ENCODE assay signal across 14 mouse cellular contexts in the genomic region with DNA sequence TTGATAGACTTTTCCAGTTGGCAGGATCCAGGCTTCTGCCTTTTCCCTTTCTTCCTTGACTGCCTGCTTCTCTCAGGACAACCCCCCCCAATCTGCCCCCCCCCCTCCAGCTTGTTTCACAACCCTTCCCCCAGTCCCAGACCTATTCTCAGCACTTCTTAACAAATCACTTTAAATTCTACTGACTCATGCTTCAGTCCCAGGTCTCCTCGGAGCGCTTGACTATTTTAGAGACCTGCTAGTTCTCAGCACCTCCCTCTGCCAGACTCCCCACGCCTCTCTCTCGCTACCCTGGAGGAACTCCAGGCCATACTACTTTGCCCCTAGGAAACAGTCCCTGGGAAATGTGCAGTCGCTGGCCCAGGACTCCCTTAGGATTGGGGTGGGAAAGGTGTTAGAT.
DNase-seq lines count a peak whose midpoint lies in the region; ATAC-seq lines count a peak whose summit lies in the region.
"Had no signal": no experiment of that assay in that cellular context is flagged by ENCODE, and none has a peak within 500 bp of the region (broad histone marks: within the 10 kb centered on the region; RNA-seq: fewer than 3 reads in every experiment).

No protein-coding gene starts in this region.

- 36% methylated on average over 5 of the region's 5 CpGs for WGBS in hindbrain, embryonic 13.5 days

- no peak for DNase-seq in frontal cortex, postnatal 25 days (ENCODE audit: low spot score in 2 of 2)
- peak; percentile 31 to 50 for DNase-seq in left cerebral cortex, adult 18-20 months (ENCODE audit: low spot score in 2 of 2)
- no peak for DNase-seq in left cerebral cortex, adult 11 months (ENCODE audit: low spot score)
- peak; percentile 42 to 48 for DNase-seq in kidney, postnatal 36 days
- DNase-seq in spleen, adult 12 weeks (ENCODE audit: low spot score) = no peak
- DNase-seq: adrenal gland, postnatal 25 days; cerebellum, adult 9-10 months; lung, embryonic 14.5 days had no signal

- H3K9me3 ChIP-seq in hindbrain, embryonic 13.5 days = no peaks in the 10 kb centered on the region
- H3K9me3 ChIP-seq: embryonic facial prominence, embryonic 15.5 days; midbrain, embryonic 15.5 days had no signal

- 0 out of 2 replicates have a peak overlapping the region, but pooled peaks have one; percentile 32 for H3K27ac ChIP-seq in brown adipose tissue, adult 24 weeks (replicated peaks; ENCODE audit: low read depth, low read length)
- H3K27ac ChIP-seq in hindbrain, embryonic 13.5 days = no peak overlapping the region
- H3K27ac ChIP-seq: embryonic facial prominence, embryonic 15.5 days had no signal

- no peaks in the 10 kb centered on the region for H3K4me1 ChIP-seq in brown adipose tissue, adult 24 weeks (ENCODE audit: control insufficient read depth, insufficient read depth, insufficient read length, low read length)
- H3K4me1 ChIP-seq in hindbrain, embryonic 13.5 days (replicated peaks) = peaks cover 19% of the 10 kb centered on the region
- H3K4me1 ChIP-seq: embryonic facial prominence, embryonic 15.5 days had no signal

- peak; percentile 77 for ATAC-seq in frontal cortex, adult (ENCODE audit: low TSS enrichment)
- ATAC-seq in hindbrain, embryonic 13.5 days (ENCODE audit: low FRiP score) = no peak
- ATAC-seq: forebrain, embryonic 16.5 days; midbrain, embryonic 15.5 days had no signal

- H3K4me2 ChIP-seq in hindbrain, embryonic 13.5 days = no peak overlapping the region
- H3K4me2 ChIP-seq: embryonic facial prominence, embryonic 15.5 days; lung, embryonic 14.5 days; midbrain, embryonic 15.5 days had no signal

- H3K27me3 ChIP-seq in hindbrain, embryonic 13.5 days = no peaks in the 10 kb centered on the region
- H3K27me3 ChIP-seq: embryonic facial prominence, embryonic 15.5 days; midbrain, embryonic 15.5 days had no signal

- no peak overlapping the region for H3K4me3 ChIP-seq in brown adipose tissue, adult 24 weeks (ENCODE audit: insufficient read depth, low read depth, low read length)
- no peak overlapping the region for H3K4me3 ChIP-seq in hindbrain, embryonic 13.5 days
- H3K4me3 ChIP-seq: embryonic facial prominence, embryonic 15.5 days; midbrain, embryonic 15.5 days had no signal

- no peak overlapping the region for H3K9ac ChIP-seq in hindbrain, embryonic 13.5 days
- H3K9ac ChIP-seq: embryonic facial prominence, embryonic 15.5 days; lung, embryonic 14.5 days; midbrain, embryonic 15.5 days had no signal

- no peaks in the 10 kb centered on the region for H3K36me3 ChIP-seq in hindbrain, embryonic 13.5 days
- H3K36me3 ChIP-seq: midbrain, embryonic 15.5 days had no signal

Comparison
In these comparisons a context has a peak if more than half of its experiments do, and no peak if none do; other contexts are left out.
1. DNase-seq: peak in left cerebral cortex, adult 18-20 months (2 of 2) and kidney, postnatal 36 days (2 of 2); none in frontal cortex, postnatal 25 days (0 of 2), left cerebral cortex, adult 11 months (single experiment) and spleen, adult 12 weeks (single experiment).